Mouse (Mus musculus) CD4-positive naive resting alpha-beta T cell, adult 76 days (primary cell): ENCODE measurements around the gene Rbm39. TPM values are rescaled to one million over a fixed set of nuclear protein-coding genes. Genes with fewer than 3 reads are reported as not detected.

Source experiments
- total RNA-seq: library from RNA; stranded (reverse); gene quantifications from one replicate; pipeline ENCODE4 v1.2.4, GENCODE M21; 2023

Gene Rbm39
- total RNA-seq: 2,783 TPM

DNA sequence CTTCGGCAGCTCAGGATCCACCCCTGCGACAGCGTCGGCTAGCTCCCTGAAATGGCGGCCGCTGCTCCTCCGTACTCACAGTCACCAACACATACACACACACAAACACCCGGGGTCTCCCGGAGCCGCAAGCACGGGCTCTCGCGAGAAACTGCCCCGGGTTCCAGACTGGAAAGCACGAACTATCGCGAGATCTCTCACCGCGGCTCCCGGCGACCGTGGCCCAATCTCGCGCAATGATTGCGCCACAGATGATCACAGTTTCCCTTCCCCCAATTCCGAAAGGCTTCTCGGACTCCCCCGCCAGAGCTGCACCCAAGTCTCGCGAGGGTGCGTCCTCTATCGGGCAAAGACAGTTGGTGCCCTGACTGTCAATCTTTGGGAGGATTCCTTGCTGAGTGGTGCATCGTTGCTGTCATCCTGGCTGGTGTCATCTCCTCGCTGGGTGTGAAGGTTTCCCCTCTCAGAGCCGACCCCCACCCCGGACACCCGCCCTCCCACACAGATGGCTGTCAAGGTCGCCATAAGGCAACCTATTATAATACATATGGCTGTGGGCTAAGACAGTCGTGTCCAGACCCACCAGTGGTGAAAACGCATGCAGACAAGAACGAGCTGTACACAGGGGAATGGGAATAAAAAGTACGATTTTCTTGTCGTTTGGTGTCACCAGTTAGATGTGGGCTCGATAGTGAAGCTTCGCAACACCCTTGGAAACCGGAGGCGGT, at the start of gene Rbm39:
Rbm39 (minus strand) TSS at position 145 of the 728 bp plus-strand sequence.

GRCm38 (mm10) chr2:156196302-156197128, 16.5 kb upstream of the Rbm39 start, which contains the start of gene Phf20:
Phf20 (plus strand) TSS chr2:156196466.

DNA sequence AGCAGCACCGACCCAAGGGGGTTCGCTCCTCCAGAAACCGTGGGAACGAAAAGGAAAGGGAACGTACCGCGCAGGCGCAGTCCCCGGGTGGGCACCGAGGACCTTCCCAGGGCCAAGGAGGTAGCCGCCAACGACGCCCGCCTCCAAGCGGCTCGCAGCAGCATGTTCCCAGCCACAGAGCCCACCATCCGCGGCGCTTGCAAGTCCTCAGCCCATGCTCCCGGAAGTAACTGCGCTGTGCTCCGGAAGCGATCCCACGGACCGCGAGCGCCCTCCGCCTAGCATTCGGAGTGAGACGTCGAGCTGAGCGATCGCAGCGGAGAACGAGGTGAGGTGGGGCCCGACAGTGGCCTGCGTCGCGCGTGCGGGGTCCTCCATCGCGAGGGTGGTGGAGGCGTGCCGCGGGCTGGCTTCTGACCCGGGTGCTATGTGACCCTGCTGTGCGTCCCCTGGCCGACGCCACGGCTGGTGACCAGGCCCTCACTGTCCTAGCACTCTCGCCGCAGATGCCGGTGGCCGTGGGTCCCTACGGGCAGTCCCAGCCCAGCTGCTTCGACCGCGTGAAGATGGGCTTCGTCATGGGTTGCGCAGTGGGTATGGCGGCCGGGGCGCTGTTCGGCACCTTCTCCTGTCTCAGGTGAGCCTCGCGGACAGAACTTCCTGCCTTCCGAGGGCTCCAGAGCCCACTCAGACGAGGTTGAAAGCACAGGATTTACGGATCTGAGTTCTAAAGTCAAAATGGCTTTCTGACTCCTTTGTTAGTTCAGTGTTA, 35.9 kb downstream of the Rbm39 start, which contains the start of the genes Romo1 and Nfs1:
Romo1 (plus strand) TSS at position 87 of the 772 bp plus-strand sequence.
Nfs1 (minus strand) TSS at position 234 of the 772 bp plus-strand sequence.

GRCm38 (mm10) chr2:156126992-156127391, 53.0 kb downstream of the Rbm39 start, which contains the start of gene Gm28036:
Gm28036 (minus strand) TSS chr2:156127092.

GRCm38 (mm10) chr2:156111358-156112079, 68.5 kb downstream of the Rbm39 start, which contains the start of the genes Cpne1 and Rbm12:
Cpne1 (minus strand) TSS chr2:156111965.
Rbm12 (minus strand) TSS chr2:156111978.

Other genes with a start within 250 kb of the Rbm39 start
- gene Uqcc1, start 249.9 kb downstream of the Rbm39 start, total RNA-seq: 33.5 TPM
- not detected for gene Gm15557, start 239.5 kb downstream of the Rbm39 start, total RNA-seq
- gene Gdf5, start 234.9 kb downstream of the Rbm39 start, total RNA-seq: not detected
- 44.8 TPM for gene Cep250, start 223.8 kb downstream of the Rbm39 start, total RNA-seq
- gene 6430550D23Rik, start 172.3 kb downstream of the Rbm39 start, total RNA-seq: 2.0 TPM
- gene Ergic3, start 172.2 kb downstream of the Rbm39 start, total RNA-seq: 52.1 TPM
- not detected for gene Fer1l4, start 127.3 kb downstream of the Rbm39 start, total RNA-seq
- gene Spag4, start 115.1 kb downstream of the Rbm39 start, total RNA-seq: 4.8 TPM
- 45.9 TPM for gene Cpne1, start 68.3 kb downstream of the Rbm39 start, total RNA-seq
- 23.6 TPM for gene Rbm12, start 68.3 kb downstream of the Rbm39 start, total RNA-seq
- gene Gm28036, start 53.1 kb downstream of the Rbm39 start, total RNA-seq: 26.2 TPM
- 46.3 TPM for gene Romo1, start 36.2 kb downstream of the Rbm39 start, total RNA-seq
- 24.6 TPM for gene Nfs1, start 36.1 kb downstream of the Rbm39 start, total RNA-seq
- gene Phf20, start 16.2 kb upstream of the Rbm39 start, total RNA-seq: 84.2 TPM
- gene Cnbd2, start 132.1 kb upstream of the Rbm39 start, total RNA-seq: 7.6 TPM
- 90.8 TPM for gene Scand1, start 132.5 kb upstream of the Rbm39 start, total RNA-seq
- gene Epb41l1, start 240.7 kb upstream of the Rbm39 start, total RNA-seq: 11.9 TPM